Mouse (Mus musculus) liver, postnatal 0 days (tissue): ENCODE measurements around the gene Kcnt2.

Experiments used
- CTCF ChIP-seq: sonication (generic); IDR thresholded peaks from 2 replicates; pipeline ENCODE4 v1.5.1; 2016; ENCODE audit warnings: antibody characterized with exemption, low read depth
- EP300 ChIP-seq: IDR thresholded peaks from 2 replicates; pipeline ENCODE4 v1.6.1; 2016; ENCODE audit warnings: antibody characterized with exemption, low read depth, mild to moderate bottlenecking

DNA sequence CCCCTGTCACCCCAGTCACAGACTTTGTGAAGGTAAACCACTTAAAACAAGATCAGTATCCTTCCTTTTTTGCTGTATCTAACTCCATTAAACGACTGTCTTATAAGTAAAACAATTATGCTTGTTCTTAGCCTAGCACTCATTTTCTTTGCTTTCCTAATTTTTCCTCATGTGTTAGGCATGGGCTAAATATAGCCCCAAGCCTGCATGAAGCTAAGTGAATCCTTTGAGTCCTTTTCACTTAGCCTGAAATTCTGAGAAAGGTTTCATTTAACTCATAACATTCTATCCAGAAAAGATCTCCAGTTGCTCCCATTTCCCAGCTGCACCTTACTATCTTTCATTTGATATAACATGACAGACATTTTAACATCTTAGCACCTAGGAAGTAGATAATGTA, 127.6 kb downstream of the Kcnt2 start:
- TF ChIP-seq CTCF (no peak), EP300 (no peak)
